Mouse (Mus musculus) B cell, adult 67 days (primary cell): ENCODE results near the gene Gm42417. TPM values are rescaled to one million over a fixed set of nuclear protein-coding genes. Genes with fewer than 3 reads are reported as not detected.

Experiments
- total RNA-seq, 2 experiments: library from RNA; stranded (reverse); gene quantifications; 4 replicates each; pipeline ENCODE4 v1.2.4; 2023

Gm42417 gene
- not detected for total RNA-seq

GRCm38 (mm10) chr1:36539186-36539585, at the start of gene Gm42417:
TSS of gene Gm42417 (minus strand) at chr1:36539429.

GRCm38 (mm10) chr1:36558031-36558993, 19.1 kb upstream of the Gm42417 start, which contains the start of gene Sema4c:
TSS of gene Sema4c (minus strand) at chr1:36558349.

GRCm38 (mm10) chr1:36546888-36547471, 7.8 kb upstream of the Gm42417 start, which contains the start of gene Ankrd39:
TSS of gene Ankrd39 (minus strand) at chr1:36547445.

GRCm38 (mm10) chr1:36536783-36537182, 2.4 kb downstream of the Gm42417 start, which contains the start of gene Ankrd23:
TSS of gene Ankrd23 (minus strand) at chr1:36536883.

GRCm38 (mm10) chr1:36511289-36512021, 27.8 kb downstream of the Gm42417 start, which contains the start of gene Cnnm3:
TSS of gene Cnnm3 (plus strand) at chr1:36511867.

Other genes with a start within 250 kb of the Gm42417 start
- 100 to 1,000 TPM; 138 to 170 TPM for gene Arid5a, start 231.7 kb downstream of the Gm42417 start, total RNA-seq
- 10 to 100 TPM; 77.2 to 86.3 TPM for gene Kansl3, start 170.2 kb downstream of the Gm42417 start, total RNA-seq
- gene Fer1l5, start 167.1 kb downstream of the Gm42417 start, total RNA-seq = not detected
- gene Lman2l, start 94.2 kb downstream of the Gm42417 start, total RNA-seq = 10 to 100 TPM; 29.5 to 43.4 TPM
- gene Cnnm4, start 67.8 kb downstream of the Gm42417 start, total RNA-seq = 10 to 100 TPM; 24.6 to 24.7 TPM
- 10 to 100 TPM; 35.2 to 38.8 TPM for gene Cnnm3, start 27.6 kb downstream of the Gm42417 start, total RNA-seq
- gene Ankrd23, start 2.5 kb downstream of the Gm42417 start, total RNA-seq = 10 to 100 TPM; 28.6 to 29.7 TPM
- gene Ankrd39, start 8.0 kb upstream of the Gm42417 start, total RNA-seq = 10 to 100 TPM; 14.1 to 22.9 TPM
- gene Sema4c, start 18.9 kb upstream of the Gm42417 start, total RNA-seq = not detected
- not detected for gene Fam178b, start 143.8 kb upstream of the Gm42417 start, total RNA-seq
- 100 to 1,000 TPM; 206 to 224 TPM for gene Cox5b, start 152.0 kb upstream of the Gm42417 start, total RNA-seq
- 1 to 10 TPM in 1 of 2 experiments, under 1 TPM in 1; 0.81 to 2.0 TPM for gene 4933424G06Rik, start 170.7 kb upstream of the Gm42417 start, total RNA-seq
- 10 to 100 TPM; 83.0 to 99.2 TPM for gene Actr1b, start 175.0 kb upstream of the Gm42417 start, total RNA-seq
- 1 to 10 TPM; 2.2 to 4.7 TPM for gene Zap70, start 222.4 kb upstream of the Gm42417 start, total RNA-seq